Mouse (Mus musculus) gastrocnemius, postnatal 25 days (tissue): Measurements from ENCODE around the gene Gtf2h3. TPM values are rescaled to one million over a fixed set of nuclear protein-coding genes. Genes with fewer than 3 reads are reported as not detected.
"Not testable (repeated sequence)": the region's sequence is repeated elsewhere in the genome, so short reads cannot be mapped to it uniquely, and the experiment has no call there.

Experiments used
- DNase-seq: peaks from one replicate; pipeline ENCODE4 v3.0.0; 2022
- total RNA-seq, 2 experiments: library from RNA; stranded (reverse); gene quantifications; 1 replicate in 1 of 2; 2 replicates in 1 of 2; pipeline ENCODE4 v1.2.3; 2021

Gene Gtf2h3
- total RNA-seq, 2 experiments from 2014 or later: 14.6 to 16.2 TPM

- DNase-seq: no peak
Observed at GRCm38 (mm10) chr5:124571068-124571467, 7.9 kb upstream of the Gtf2h3 start.

- no peak for DNase-seq
Observed at GRCm38 (mm10) chr5:124575467-124575866, 3.5 kb upstream of the Gtf2h3 start.

- no peak for DNase-seq
Observed at GRCm38 (mm10) chr5:124582515-124582914, 3.6 kb downstream of the Gtf2h3 start.

- DNase-seq: no peak
Observed at GRCm38 (mm10) chr5:124592768-124593167, 13.8 kb downstream of the Gtf2h3 start.

- DNase-seq: peak; percentile 93
Observed at GRCm38 (mm10) chr5:124598224-124599174, 19.6 kb downstream of the Gtf2h3 start.

- DNase-seq: not testable (repeated sequence)
Observed at GRCm38 (mm10) chr5:124599726-124600125, 20.8 kb downstream of the Gtf2h3 start.

GRCm38 (mm10) chr5:124602349-124602748, 23.4 kb downstream of the Gtf2h3 start:
- DNase-seq: no peak

GRCm38 (mm10) chr5:124604296-124604695, 25.4 kb downstream of the Gtf2h3 start:
- no peak for DNase-seq

GRCm38 (mm10) chr5:124605041-124605622, 26.2 kb downstream of the Gtf2h3 start:
- no peak for DNase-seq

GRCm38 (mm10) chr5:124610965-124611364, 32.0 kb downstream of the Gtf2h3 start:
- DNase-seq: no peak

- DNase-seq: no peak
Observed at GRCm38 (mm10) chr5:124614709-124615108, 35.8 kb downstream of the Gtf2h3 start.

GRCm38 (mm10) chr5:124618711-124619110, 39.8 kb downstream of the Gtf2h3 start:
- DNase-seq: no peak

- DNase-seq: no peak
Observed at GRCm38 (mm10) chr5:124621362-124621761, 42.4 kb downstream of the Gtf2h3 start.

GRCm38 (mm10) chr5:124622890-124623289, 44.0 kb downstream of the Gtf2h3 start:
- no peak for DNase-seq

- DNase-seq: no peak
Observed at GRCm38 (mm10) chr5:124624291-124624690, 45.4 kb downstream of the Gtf2h3 start.

- peak; percentile 94 for DNase-seq
Observed at GRCm38 (mm10) chr5:124628448-124629363, 49.8 kb downstream of the Gtf2h3 start, which contains the start of gene Atp6v0a2. Gene Atp6v0a2 (plus strand): TSS chr5:124628576.

- no peak for DNase-seq
Observed at GRCm38 (mm10) chr5:124629641-124630040, 50.7 kb downstream of the Gtf2h3 start.

- DNase-seq: no peak
Observed at GRCm38 (mm10) chr5:124631685-124632084, 52.7 kb downstream of the Gtf2h3 start.

- DNase-seq: no peak
Observed at GRCm38 (mm10) chr5:124632461-124632860, 53.5 kb downstream of the Gtf2h3 start.

- no peak for DNase-seq
Observed at GRCm38 (mm10) chr5:124633425-124633824, 54.5 kb downstream of the Gtf2h3 start.

- DNase-seq: not testable (repeated sequence)
Observed at GRCm38 (mm10) chr5:124635068-124635467, 56.1 kb downstream of the Gtf2h3 start.

- DNase-seq: no peak
Observed at GRCm38 (mm10) chr5:124636139-124636538, 57.2 kb downstream of the Gtf2h3 start.
